Mouse (Mus musculus): Measurements from ENCODE around the gene Prdm16.

DNA sequence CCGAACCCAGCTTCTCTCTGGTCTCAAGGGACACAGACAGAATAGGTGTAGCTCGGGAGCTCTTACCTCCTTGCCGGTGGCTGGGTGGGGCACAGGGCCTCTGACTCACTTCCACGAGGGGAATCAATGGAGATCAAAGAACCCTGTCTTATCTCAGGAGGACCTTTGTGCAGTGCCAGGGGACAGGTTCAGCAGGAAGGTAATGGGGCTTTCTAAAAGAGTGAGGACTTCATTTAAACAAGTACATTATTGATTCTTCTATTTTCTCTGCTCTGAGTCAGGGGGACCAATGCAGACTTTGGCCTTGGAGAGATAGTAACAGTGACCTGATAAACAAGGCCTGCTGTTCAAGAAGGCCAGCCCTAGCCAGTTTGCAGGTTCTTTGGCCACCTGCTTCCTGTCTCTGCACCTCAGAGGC lies 218.3 kb downstream of the Prdm16 start:
- TF ChIP-seq CTCF (conservative IDR thresholded peaks at IDR 0.05; ENCODE audit: low read length) (no peak), NANOG (IDR thresholded peaks at IDR 0.05; ENCODE audit: borderline replicate concordance, low read length) (no peak)

Measured in E14TG2a.4 (cell line).